Mouse (Mus musculus): ENCODE data around the gene Cdc37l1. TPM values are rescaled to one million over a fixed set of nuclear protein-coding genes. Genes with fewer than 3 reads are reported as not detected.

Cdc37l1 gene
- polyA plus RNA-seq, 1 experiment from 2014 or later, result 47.1 TPM

- no peak overlapping the region for H3K4me2 ChIP-seq
- no peak overlapping the region for H3K27ac ChIP-seq (replicated peaks)
- no peak overlapping the region for H3K4me3 ChIP-seq
- no peaks in the 10 kb centered on the region for H3K27me3 ChIP-seq
- ATAC-seq (ENCODE audit: low FRiP score, low read depth), result no peak
- H3K9ac ChIP-seq, result no peak overlapping the region
- 88% methylated on average over 12 of the region's 12 CpGs for WGBS
- H3K36me3 ChIP-seq, result peaks cover 53% of the 10 kb centered on the region
- H3K4me1 ChIP-seq (replicated peaks), result no peaks in the 10 kb centered on the region
- H3K9me3 ChIP-seq, result no peaks in the 10 kb centered on the region
Measured at GRCm38 (mm10) chr19:29011355-29011990, 21.3 kb downstream of the Cdc37l1 start.

DNA sequence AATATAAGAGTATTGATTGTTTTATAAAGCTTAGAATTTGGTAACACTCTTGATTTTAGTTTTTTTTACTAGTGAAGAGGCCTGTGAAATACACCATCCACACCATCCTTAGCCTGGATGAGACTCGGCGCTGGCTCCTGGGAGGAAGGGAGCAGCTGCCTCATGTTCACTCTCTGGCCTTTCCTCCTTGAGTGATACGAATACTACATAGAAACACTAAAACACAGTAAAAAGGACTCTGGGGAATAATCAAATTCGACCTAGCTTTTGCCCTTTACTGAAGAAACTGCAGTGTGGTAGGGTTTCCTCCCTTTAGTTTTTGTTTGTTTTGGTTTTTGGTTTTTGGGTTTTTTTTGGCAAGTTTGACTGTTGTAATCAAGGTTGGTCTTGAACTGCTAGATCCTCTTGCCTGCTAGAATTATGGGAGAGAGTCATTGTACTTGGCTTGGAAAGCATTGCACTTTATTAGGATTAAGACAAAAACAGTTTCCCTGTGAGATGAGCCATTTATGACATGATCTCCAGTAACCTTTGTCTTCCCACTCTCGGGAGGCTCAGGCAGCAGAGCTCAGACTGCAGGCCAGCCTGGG is 24.4 kb downstream of the Cdc37l1 start:
- Histone ChIP-seq H3K36me3 (peaks cover 48% of the 10 kb centered on the region), H3K9ac (no peak overlapping the region), H3K4me1 (replicated peaks) (no peaks in the 10 kb centered on the region), H3K4me2 (no peak overlapping the region), H3K9me3 (no peaks in the 10 kb centered on the region), H3K27ac (replicated peaks) (no peak overlapping the region), H3K4me3 (no peak overlapping the region), H3K27me3 (no peaks in the 10 kb centered on the region)
- ATAC-seq (ENCODE audit: low FRiP score, low read depth), result no peak
- WGBS, result 88% methylated on average over 5 of the region's 5 CpGs

DNA sequence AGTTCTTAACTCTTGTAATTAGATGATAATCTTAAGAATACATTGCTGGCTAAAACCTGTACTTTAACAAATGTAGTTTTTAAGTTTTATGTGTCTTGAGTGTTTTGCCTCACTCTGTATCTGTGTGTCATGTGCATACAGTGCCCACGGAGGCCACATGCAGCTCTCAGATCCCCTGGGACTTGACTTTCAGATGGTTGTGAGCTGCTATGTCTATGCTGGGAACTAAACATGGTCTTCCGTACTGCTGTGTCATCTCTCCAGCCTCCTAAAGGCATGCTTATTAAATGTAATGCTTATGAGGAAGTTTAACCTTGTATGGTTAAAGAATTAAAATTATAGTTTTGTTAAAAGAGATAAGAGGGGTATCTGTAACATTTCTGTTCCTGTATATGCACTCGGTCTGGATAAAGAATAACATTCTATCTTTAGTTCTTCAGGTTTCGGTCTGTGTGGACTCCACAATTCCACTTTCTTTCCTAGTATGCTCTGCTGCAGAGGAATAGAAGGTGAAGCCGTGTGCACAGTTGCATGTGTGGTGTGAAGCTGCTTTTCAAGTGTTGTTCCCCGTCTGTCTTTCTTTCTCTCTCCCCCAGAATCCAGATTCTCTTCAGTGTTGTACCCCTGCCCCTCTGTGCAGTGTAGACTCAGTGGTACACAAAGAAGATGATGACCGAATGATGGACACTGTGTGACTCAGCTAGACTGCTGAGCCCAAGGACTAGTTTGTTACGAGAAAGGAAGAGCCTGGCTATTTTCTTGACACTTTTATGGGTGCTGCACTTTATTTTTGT is 25.5 kb downstream of the Cdc37l1 start:
- no peak overlapping the region for H3K9ac ChIP-seq
- no peaks in the 10 kb centered on the region for H3K9me3 ChIP-seq
- H3K27me3 ChIP-seq, result no peaks in the 10 kb centered on the region
- no peak overlapping the region for H3K27ac ChIP-seq (replicated peaks)
- H3K4me1 ChIP-seq (replicated peaks), result no peaks in the 10 kb centered on the region
- H3K4me3 ChIP-seq, result no peak overlapping the region
- no peak for ATAC-seq (ENCODE audit: low FRiP score, low read depth)
- WGBS, result 88% methylated on average over 8 of the region's 8 CpGs
- peaks cover 56% of the 10 kb centered on the region for H3K36me3 ChIP-seq
- no peak overlapping the region for H3K4me2 ChIP-seq

DNA sequence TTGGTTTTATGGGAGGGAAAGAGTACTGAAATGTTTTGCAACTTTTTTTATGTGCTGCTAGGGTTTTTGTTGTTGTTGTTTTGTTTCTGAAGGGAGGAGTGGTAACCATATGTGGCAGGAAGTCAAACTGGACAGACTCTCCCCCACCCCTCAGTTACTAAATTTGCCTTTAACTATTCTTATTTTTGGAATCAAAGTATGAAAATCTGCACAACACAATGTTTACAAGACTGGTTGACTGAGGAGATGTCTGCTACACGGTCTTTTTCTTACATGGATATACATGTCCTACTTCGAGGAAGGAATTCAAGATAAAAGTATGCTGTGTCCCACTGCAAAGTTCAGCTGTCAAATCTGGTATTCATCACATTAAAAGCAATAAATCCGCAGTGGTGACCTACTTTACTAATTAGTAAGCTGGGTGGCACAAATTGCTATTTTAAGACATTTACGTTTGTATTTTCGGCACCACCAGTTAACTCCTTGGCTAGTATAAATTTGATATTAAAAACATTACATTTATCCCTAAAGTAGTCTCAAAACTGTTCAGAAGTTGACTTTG is 26.1 kb downstream of the Cdc37l1 start:
- WGBS, result 92% methylated on average over 5 of the region's 5 CpGs
- Histone ChIP-seq H3K27ac (replicated peaks) (no peak overlapping the region), H3K36me3 (peaks cover 56% of the 10 kb centered on the region), H3K27me3 (no peaks in the 10 kb centered on the region), H3K4me2 (no peak overlapping the region), H3K9me3 (no peaks in the 10 kb centered on the region), H3K4me1 (replicated peaks) (no peaks in the 10 kb centered on the region), H3K4me3 (no peak overlapping the region), H3K9ac (no peak overlapping the region)
- no peak for ATAC-seq (ENCODE audit: low FRiP score, low read depth)

DNA sequence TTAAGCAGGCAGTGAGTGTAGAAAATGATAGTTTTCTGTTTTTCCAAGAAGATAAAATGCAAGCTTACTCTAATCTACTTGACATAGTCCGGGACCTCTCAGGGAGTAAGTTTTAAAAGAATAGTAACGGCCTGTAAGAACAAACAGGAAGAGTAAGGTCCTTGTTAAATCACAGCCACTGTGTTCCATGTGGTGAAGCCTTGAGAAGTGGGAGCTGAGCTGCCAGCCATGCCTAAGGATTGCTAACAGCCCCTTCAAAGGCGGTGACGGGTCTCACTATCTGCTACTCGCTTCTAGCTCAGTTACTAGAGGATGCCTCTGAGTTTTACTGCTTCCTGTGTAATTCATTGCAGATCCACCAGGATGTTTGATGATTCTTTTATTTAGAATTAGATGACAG is 26.6 kb downstream of the Cdc37l1 start:
- peaks cover 56% of the 10 kb centered on the region for H3K36me3 ChIP-seq
- WGBS, result 89% methylated on average over 5 of the region's 5 CpGs
- H3K4me3 ChIP-seq, result no peak overlapping the region
- H3K27me3 ChIP-seq, result no peaks in the 10 kb centered on the region
- ATAC-seq (ENCODE audit: low FRiP score, low read depth), result no peak
- H3K4me2 ChIP-seq, result no peak overlapping the region
- no peak overlapping the region for H3K27ac ChIP-seq (replicated peaks)
- H3K9me3 ChIP-seq, result no peaks in the 10 kb centered on the region
- H3K4me1 ChIP-seq (replicated peaks), result no peaks in the 10 kb centered on the region
- no peak overlapping the region for H3K9ac ChIP-seq

DNA sequence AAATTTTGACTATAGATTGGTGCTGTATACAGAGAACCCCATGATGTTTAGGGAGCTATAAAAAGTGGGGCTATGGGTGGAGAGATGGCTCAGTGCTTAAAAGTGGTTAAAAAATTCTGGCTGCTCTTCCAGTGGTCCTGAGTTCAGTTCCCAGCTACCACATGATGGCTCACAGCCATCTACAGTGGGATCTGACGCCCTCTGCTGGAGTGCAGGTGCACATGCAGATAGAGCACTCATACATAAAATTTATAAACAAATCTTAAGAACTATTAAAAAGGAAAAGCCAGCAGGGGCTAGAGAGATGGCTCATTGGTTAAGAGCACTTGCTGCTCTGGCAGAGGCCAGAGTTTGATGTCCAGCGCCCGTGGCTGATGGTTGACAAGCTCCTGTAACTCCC is 29.5 kb downstream of the Cdc37l1 start:
- H3K9me3 ChIP-seq, result no peaks in the 10 kb centered on the region
- no peak for ATAC-seq (ENCODE audit: low FRiP score, low read depth)
- no peak overlapping the region for H3K9ac ChIP-seq
- no peak overlapping the region for H3K4me2 ChIP-seq
- peaks cover 56% of the 10 kb centered on the region for H3K36me3 ChIP-seq
- WGBS, result 92% methylated on average over 3 of the region's 3 CpGs
- H3K27me3 ChIP-seq, result no peaks in the 10 kb centered on the region
- no peak overlapping the region for H3K27ac ChIP-seq (replicated peaks)
- H3K4me3 ChIP-seq, result no peak overlapping the region
- H3K4me1 ChIP-seq (replicated peaks), result no peaks in the 10 kb centered on the region

DNA sequence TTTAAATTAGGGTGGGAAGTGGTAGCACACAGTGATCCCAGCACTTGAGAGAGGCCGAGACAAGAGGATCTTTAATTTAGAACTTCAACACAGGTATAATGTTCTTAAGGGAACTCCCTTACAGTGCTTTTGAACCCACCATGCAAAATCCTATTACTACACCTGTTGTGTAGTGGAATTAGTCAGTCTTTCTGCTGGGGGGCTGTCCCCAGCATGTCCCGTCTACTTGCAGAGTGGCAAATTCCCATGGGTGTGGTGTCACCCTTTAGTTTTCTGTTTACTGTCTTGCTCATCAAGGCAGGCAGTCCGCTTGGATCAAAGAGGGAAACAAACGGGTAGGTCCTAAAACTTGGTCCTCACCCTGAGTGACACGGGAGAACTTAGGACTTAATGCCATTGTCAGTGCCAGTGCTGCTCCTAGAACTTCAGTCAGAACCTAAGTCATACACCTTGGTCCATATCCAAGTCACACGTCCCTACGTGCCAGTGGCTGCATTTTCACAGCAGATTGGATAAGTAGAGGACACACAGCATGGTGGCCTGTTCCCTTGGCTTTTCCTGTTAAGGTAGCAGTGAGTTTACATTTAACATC is 31.7 kb downstream of the Cdc37l1 start:
- ATAC-seq (ENCODE audit: low FRiP score, low read depth), result no peak
- no peak overlapping the region for H3K4me2 ChIP-seq
- H3K4me1 ChIP-seq (replicated peaks), result no peaks in the 10 kb centered on the region
- WGBS, result 96% methylated on average over 7 of the region's 7 CpGs
- no peaks in the 10 kb centered on the region for H3K27me3 ChIP-seq
- H3K9me3 ChIP-seq, result no peaks in the 10 kb centered on the region
- H3K27ac ChIP-seq (replicated peaks), result no peak overlapping the region
- no peak overlapping the region for H3K9ac ChIP-seq
- H3K36me3 ChIP-seq, result peaks cover 56% of the 10 kb centered on the region
- H3K4me3 ChIP-seq, result no peak overlapping the region

GRCm38 (mm10) chr19:29024391-29024947 is 34.3 kb downstream of the Cdc37l1 start:
- Histone ChIP-seq H3K9me3 (no peaks in the 10 kb centered on the region), H3K9ac (no peak overlapping the region), H3K4me1 (replicated peaks) (no peaks in the 10 kb centered on the region), H3K27ac (replicated peaks) (peak overlapping the region; percentile 45; the same call in 1 of the 2 replicates), H3K4me2 (no peak overlapping the region), H3K27me3 (no peaks in the 10 kb centered on the region), H3K4me3 (no peak overlapping the region), H3K36me3 (peaks cover 41% of the 10 kb centered on the region)
- ATAC-seq (ENCODE audit: low FRiP score, low read depth), result peak; percentile 83
- 58% methylated on average over 11 of the region's 11 CpGs for WGBS

GRCm38 (mm10) chr19:29031788-29032187 is 41.6 kb downstream of the Cdc37l1 start:
- H3K9ac ChIP-seq, result no peak overlapping the region
- no peaks in the 10 kb centered on the region for H3K27me3 ChIP-seq
- ATAC-seq (ENCODE audit: low FRiP score, low read depth), result no peak
- H3K4me2 ChIP-seq, result no peak overlapping the region
- 0 out of 2 replicates have a peak, but pooled peaks cover 8% of the 10 kb centered on the region for H3K36me3 ChIP-seq
- no peak overlapping the region for H3K4me3 ChIP-seq
- no peaks in the 10 kb centered on the region for H3K4me1 ChIP-seq (replicated peaks)
- H3K27ac ChIP-seq (replicated peaks), result no peak overlapping the region
- 93% methylated on average over 3 of the region's 3 CpGs for WGBS
- no peaks in the 10 kb centered on the region for H3K9me3 ChIP-seq

- Histone ChIP-seq H3K27ac (replicated peaks) (no peak overlapping the region), H3K9ac (no peak overlapping the region), H3K4me2 (no peak overlapping the region), H3K4me1 (replicated peaks) (no peaks in the 10 kb centered on the region), H3K4me3 (no peak overlapping the region), H3K27me3 (no peaks in the 10 kb centered on the region), H3K36me3 (peaks cover 15% of the 10 kb centered on the region; the same call in 1 of the 2 replicates), H3K9me3 (no peaks in the 10 kb centered on the region)
- ATAC-seq (ENCODE audit: low FRiP score, low read depth), result no peak
Measured at GRCm38 (mm10) chr19:29032662-29033061, 42.5 kb downstream of the Cdc37l1 start.

DNA sequence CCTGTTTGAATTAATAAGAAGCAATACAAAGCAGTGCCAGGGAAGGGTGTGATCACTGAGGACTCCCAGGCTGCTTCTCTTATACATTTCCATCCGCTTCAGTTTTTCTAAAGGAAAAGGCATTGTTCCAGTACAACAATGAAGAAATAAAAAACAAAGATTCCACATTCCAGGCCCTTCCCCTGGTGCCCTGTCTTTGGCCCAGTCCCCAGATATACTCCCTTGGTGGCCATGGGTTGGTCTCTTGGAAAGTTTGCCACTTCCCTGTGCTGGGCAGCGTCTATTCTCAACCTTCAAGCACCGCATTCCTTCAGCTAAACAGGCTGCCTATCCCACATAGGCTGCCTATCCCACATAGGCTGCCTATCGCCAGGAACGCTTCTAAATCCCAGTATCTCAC is 46.9 kb downstream of the Cdc37l1 start:
- Histone ChIP-seq H3K27ac (replicated peaks) (no peak overlapping the region), H3K4me3 (no peak overlapping the region), H3K36me3 (peaks cover 7% of the 10 kb centered on the region; the same call in 1 of the 2 replicates), H3K4me1 (replicated peaks) (no peaks in the 10 kb centered on the region), H3K4me2 (no peak overlapping the region), H3K27me3 (no peaks in the 10 kb centered on the region), H3K9ac (no peak overlapping the region), H3K9me3 (no peaks in the 10 kb centered on the region)
- WGBS, result 79% methylated on average over 5 of the region's 5 CpGs
- ATAC-seq (ENCODE audit: low FRiP score, low read depth), result no peak
